Mouse (Mus musculus): ENCODE results near the gene Slc35f5.
A peak's percentile ranks its signal among the peaks of the same experiment; 100 is the strongest.

The Slc35f5 gene

DNA sequence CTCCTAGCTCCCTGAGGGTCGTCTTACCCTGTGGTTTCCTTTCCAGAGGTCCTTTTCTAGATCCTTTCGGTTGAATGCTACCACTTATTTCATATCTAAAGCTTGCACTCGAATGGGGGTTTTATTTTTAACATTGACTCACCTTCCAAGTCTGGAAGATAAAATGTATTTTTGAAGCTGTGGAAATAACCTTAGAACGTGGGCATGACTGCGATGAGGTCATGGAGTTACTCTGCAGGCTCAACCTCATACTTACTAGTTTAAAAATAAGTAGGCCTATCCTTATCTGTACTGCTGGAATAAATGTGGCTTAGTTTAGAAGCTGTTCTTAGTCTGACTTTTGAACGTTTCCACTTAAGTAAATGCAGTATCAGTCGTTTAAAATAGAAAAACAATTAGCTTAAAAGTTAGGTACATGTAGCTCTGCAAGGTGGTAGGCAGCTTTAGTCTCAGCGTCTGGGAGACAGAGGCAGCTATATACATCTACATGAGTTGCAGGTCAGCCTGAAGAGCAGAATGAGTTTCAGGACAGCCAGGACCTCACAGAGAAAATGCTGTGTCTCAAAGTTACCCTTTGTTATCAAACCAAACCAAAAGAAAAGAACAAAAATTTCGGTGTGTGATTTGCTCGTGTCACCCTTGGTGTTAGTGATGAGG is 15.2 kb downstream of the Slc35f5 start:
- no peak for DNase-seq (ENCODE audit: low read depth)

DNA sequence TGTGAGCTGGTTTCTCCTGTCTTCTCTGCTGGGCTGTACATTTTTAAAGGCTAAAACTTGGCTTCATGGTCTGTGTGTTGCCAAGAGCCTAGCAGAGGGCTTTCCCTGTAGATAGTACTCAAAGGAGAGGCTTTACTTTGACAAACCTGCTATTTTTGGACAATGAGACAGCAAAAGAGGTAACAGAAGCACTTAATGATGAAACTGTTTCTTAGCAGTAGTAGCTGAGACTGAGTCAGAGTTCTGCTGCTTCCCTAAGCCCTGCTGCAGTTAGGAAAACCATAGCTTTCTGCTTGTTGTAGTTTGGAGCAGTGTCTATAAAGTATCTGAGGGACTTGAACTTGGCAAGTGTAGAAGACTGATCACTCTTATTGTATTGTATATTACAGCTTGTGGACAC is 16.6 kb downstream of the Slc35f5 start:
- no peak for DNase-seq (ENCODE audit: low read depth)

DNA sequence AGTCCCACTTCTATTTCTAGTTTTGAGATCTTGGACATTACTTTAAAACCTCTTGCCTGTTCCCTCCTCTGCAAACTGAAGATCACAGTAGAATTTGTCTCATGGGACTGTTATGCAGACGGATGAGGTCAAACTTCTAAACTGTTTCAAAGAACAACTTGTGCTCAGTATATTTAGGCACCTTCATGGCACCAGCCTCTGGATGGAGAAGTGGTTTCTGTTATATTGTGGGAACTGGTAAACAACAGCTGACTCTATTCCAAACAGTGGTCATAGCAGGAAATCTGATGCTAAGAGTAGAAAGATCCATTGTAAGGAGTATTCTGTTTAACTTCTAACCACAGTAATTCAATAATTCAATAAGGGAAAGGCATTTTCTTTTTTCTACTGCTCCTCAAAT is 17.7 kb downstream of the Slc35f5 start:
- no peak for DNase-seq (ENCODE audit: low read depth)

DNA sequence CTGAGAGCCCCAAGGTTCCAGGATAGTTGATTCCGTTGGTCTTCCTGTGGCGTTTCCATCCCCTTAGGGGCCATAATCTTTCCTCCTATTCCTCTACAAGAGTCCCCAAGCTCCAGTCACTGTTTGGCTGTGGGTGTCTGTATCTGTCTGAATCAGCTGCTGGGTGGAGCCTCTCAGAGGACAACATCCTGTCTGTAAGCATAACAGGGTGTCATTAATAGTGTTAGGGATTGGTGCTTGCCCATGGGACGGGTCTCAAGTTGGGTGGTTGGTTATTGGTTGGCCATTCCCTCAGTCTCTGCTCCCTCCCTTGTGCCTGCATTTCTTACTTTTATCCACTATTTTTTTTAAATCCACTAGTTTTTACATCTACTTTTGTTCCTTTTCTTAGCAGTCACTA is 20.7 kb downstream of the Slc35f5 start:
- DNase-seq (ENCODE audit: low read depth), result no peak

DNA sequence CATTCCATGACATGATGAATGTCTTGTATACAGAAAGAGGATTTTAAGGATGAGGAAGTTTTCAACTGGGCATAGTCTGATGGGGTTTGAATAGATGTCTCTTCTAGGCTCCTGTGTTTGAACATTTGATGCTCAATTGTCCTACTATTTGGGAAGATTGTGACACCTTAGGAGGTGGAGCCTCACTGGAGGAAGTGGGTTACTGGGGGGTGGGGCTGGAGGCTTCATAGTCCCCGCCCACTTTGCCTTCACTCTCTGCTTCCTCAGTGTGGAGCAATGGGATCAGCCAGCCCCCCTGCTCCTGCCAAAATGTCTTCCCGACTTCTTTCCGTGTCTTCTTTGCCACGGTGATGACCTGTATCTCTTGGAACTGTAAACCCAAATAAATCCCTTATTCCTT is 43.2 kb downstream of the Slc35f5 start:
- DNase-seq (ENCODE audit: low read depth), result no peak

DNA sequence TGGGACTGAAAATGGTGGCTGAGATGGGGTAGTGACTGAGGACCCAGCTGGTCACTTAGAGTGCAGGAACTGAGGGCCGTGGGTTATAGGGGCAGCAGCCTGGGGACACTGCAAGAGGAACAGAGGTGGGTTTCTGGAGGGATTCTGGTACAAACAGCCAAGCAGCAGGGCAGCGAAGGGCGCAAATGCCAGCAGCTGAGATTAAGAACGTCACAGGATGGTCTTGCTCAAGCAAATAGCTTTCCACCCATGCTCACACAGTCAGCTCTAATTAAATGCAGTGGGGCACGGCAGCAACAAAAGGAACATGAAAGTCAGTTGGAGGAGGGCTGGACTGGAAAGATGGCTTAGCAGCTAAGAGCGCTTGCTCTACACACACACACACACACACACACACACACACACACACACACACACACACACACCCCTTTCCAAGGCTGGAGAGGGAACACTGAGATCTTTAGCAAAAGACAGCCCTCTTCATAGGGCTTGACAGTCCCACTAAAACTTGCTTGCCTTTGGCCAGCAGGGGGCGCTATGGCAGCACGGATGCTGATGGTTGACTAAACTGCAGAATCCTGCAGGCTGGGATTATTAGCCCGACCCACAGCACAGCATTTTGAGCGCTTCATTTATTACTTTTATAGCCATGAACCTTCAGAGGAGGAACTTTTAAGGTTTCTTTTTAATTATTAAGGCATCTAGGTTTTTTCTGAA is 46.9 kb downstream of the Slc35f5 start:
- DNase-seq (ENCODE audit: low read depth), result peak; percentile 69

DNA sequence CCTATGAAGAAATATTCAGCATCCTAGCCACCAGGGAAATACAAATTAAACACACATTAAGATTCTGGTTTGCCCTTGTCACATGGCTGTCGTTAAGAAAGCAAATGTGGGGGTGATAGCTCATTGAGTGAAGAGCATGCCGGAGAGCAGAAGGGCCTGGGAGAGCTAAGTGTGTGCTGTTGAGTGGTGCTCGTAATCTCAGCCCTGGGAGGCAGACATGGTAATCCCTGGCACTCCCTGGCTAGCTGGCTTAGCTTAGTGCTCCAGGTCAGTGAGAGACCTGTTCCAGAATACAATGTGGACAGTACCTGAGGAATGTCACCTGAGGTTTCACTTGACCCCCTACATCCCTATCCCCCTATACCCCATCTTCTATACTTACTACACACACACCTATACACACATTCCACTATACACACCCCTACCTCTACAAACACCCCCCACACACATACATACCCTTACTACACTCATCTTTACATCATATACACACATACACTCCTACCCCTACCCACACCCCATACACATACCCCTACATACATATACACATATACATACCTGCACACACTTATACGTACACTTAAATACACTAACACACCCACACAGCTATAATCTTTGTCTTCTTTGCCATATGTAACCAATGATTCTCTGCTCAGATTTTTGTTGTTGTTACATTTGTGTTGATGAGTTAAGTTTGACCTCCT is 64.1 kb downstream of the Slc35f5 start:
- no peak for DNase-seq (ENCODE audit: low read depth)

DNA sequence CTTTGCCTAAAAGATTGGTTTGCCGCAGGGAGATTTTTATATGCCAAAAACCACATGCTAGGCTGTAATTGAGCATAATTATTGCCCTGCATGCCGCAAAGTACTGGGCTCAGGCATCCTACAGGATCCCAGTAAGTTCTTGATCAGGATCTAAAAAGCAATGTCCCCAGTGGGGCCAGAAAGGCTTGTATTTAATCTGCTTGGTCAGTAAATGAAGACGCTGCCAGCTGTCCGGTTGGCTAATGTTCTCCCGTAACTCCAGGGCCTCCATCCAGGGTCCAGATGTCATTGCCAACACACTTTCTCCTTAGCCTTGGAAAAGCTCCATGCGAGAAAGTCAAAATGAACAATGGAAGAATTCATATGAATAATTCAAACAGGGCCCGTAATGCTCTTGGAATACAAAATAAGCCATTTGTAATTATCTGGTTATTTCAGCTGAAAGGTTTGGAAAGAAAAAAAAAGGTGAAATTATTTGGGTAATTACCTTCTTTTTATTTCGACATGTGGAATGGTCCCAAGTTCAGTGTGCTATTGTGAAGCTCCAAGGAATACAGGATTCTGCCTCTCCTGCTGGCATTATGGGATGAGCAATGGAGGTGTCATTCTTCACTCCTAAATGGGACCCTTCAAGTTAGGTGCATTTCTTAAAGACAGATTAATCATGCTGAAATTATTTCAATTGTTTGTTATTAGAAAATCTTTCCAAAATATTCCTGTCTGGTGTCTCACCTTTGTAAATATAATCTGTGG is 79.3 kb downstream of the Slc35f5 start:
- no peak for DNase-seq (ENCODE audit: low read depth)

DNA sequence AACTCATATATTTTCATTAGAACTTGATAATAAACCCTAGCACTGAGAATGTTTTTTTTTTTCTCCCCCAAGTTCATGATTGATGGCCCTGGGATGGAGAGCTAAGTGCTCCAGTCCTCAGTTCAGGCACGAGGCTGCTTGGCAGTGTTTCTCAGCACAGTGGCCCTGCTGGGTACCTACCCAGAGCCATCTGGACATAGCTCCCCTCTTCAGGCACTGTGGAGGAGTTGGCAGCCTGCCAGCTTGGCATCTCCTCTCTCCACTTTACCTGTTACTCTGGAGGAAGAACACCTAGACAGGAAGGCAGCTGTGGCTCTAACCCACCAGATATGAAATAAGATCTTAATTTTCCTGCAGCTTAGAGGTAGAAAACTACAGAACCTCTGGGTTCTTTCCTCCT is 83.2 kb downstream of the Slc35f5 start:
- DNase-seq (ENCODE audit: low read depth), result no peak
